Mouse (Mus musculus) testis, adult 2 months (tissue): Measurements from ENCODE around the gene Klhdc8b.

Experiments
- CTCF ChIP-seq: fragments of 200-500 bp; IDR thresholded peaks from 2 replicates; pipeline ENCODE4 v1.5.1; 2012; ENCODE audit warnings: low read depth, mild to moderate bottlenecking, inconsistent platforms, low read length, moderate library complexity; ENCODE audit not compliant: control insufficient read depth, insufficient read depth, insufficient replicate concordance
- POLR2A ChIP-seq: fragments of 200-500 bp; IDR thresholded peaks from 2 replicates; pipeline ENCODE4 v1.6.1; 2012; ENCODE audit warnings: low read depth, mild to moderate bottlenecking, inconsistent platforms, low read length, moderate library complexity; ENCODE audit not compliant: control insufficient read depth

- TF ChIP-seq POLR2A (no peak), CTCF (no peak)
Observed at GRCm38 (mm10) chr9:108483051-108483790, 21.8 kb upstream of the Klhdc8b start.
